Mouse (Mus musculus) forebrain, embryonic 12.5 days (tissue): ENCODE measurements around the gene Hyal2. TPM values are rescaled to one million over a fixed set of nuclear protein-coding genes. Genes with fewer than 3 reads are reported as not detected.

Source experiments
- ATAC-seq: fragments of 200-750 bp; cut with Nextera tagmentation; 2 replicates; pipeline ENCODE4 v1.8.0; 2017; ENCODE audit warnings: moderate TSS enrichment; ENCODE audit not compliant: low FRiP score
- H3K27ac ChIP-seq: fragments of 300-500 bp; sonication (generic); 2 replicates; pipeline ENCODE4 v1.5.1; 2016; ENCODE audit warnings: mild to moderate bottlenecking
- H3K27me3 ChIP-seq: fragments of 300-500 bp; sonication (generic); 2 replicates; pipeline ENCODE4 v1.6.1; 2016; ENCODE audit warnings: mild to moderate bottlenecking
- H3K36me3 ChIP-seq: fragments of 300-500 bp; sonication (generic); replicated peaks from 2 replicates; pipeline ENCODE4 v1.6.1; 2016; ENCODE audit warnings: mild to moderate bottlenecking
- H3K4me1 ChIP-seq: fragments of 300-500 bp; sonication (generic); 2 replicates; pipeline ENCODE4 v1.6.1; 2016
- H3K4me2 ChIP-seq: fragments of 300-500 bp; sonication (generic); 2 replicates; pipeline ENCODE4 v1.6.1; 2016; ENCODE audit warnings: mild to moderate bottlenecking, moderate library complexity
- H3K4me3 ChIP-seq: fragments of 300-500 bp; sonication (generic); replicated peaks from 2 replicates; pipeline ENCODE4 v1.5.1; 2016; ENCODE audit warnings: mild to moderate bottlenecking
- H3K9ac ChIP-seq: fragments of 300-500 bp; sonication (generic); 2 replicates; pipeline ENCODE4 v1.6.1; 2016; ENCODE audit warnings: mild to moderate bottlenecking
- H3K9me3 ChIP-seq: fragments of 300-500 bp; sonication (generic); 2 replicates; pipeline ENCODE4 v1.6.1; 2016
- WGBS: fragments of 180-500 bp; shearing (Covaris S2); methylation state at CpG from one replicate; pipeline ENCODE4 v1.1.7; 2016; 5-methylcytosine and 5-hydroxymethylcytosine counted together
- polyA plus RNA-seq: library from polyadenylated mRNA; unstranded; fragments of >200 nt; fragmentation: Nextera tagmentation; extraction: Ambion mirVana; gene quantifications from 2 replicates; pipeline ENCODE4 v1.2.1, GENCODE M21; 2016

Hyal2 gene
- polyA plus RNA-seq, 1 experiment from 2014 or later, result 108 TPM

- no peaks in the 10 kb centered on the region for H3K36me3 ChIP-seq
- H3K4me3 ChIP-seq, result no peak overlapping the region
- peaks cover 21% of the 10 kb centered on the region for H3K4me1 ChIP-seq
- H3K27ac ChIP-seq, result no peak overlapping the region
- no peaks in the 10 kb centered on the region for H3K9me3 ChIP-seq
- ATAC-seq, result no peak
- peaks cover 8% of the 10 kb centered on the region; the same call in 1 of the 2 replicates for H3K27me3 ChIP-seq
- H3K9ac ChIP-seq, result no peak overlapping the region
- H3K4me2 ChIP-seq, result no peak overlapping the region
- WGBS, result 84% methylated on average over 12 of the region's 12 CpGs
Measured at GRCm38 (mm10) chr9:107600745-107601144, 33.0 kb downstream of the Hyal2 start.

- peaks cover 8% of the 10 kb centered on the region; the same call in 1 of the 2 replicates for H3K27me3 ChIP-seq
- H3K9ac ChIP-seq, result no peak overlapping the region
- peaks cover 21% of the 10 kb centered on the region for H3K4me1 ChIP-seq
- H3K36me3 ChIP-seq, result no peaks in the 10 kb centered on the region
- 91% methylated on average over 11 of the region's 11 CpGs for WGBS
- H3K27ac ChIP-seq, result no peak overlapping the region
- no peak overlapping the region for H3K4me2 ChIP-seq
- H3K4me3 ChIP-seq, result no peak overlapping the region
- no peaks in the 10 kb centered on the region for H3K9me3 ChIP-seq
- ATAC-seq, result no peak
Measured at GRCm38 (mm10) chr9:107601275-107601674, 33.5 kb downstream of the Hyal2 start.

DNA sequence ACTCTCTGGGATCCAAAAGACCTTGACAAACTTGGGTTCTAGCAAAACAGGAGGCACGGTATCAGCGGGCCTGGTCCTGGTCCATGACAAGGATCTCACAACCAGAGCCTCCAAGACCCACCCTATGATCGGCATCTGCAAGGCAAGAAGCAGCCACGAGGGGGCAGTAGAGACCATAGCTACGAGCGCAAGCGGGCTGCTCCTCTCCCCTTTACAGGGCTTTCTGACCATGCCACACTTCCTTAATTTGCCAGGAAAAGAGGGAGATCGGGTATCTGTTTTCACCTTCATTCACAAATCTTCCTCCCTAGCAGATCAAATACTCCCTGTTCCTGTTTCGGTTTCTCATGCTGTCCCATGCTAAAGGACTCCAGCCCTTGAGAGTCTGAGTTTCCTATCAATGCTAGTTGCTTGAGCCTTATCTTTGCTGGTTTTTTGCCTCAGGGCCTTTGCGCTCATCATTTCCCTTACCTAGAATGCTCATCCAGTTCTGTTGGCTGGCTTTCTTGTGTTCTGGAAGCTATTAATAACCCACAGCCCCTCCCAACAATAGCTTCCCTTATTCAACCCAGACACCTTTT, 34.4 kb downstream of the Hyal2 start:
- Histone ChIP-seq H3K27me3 (peaks cover 8% of the 10 kb centered on the region; the same call in 1 of the 2 replicates), H3K4me3 (no peak overlapping the region), H3K36me3 (no peaks in the 10 kb centered on the region), H3K9me3 (no peaks in the 10 kb centered on the region), H3K4me2 (no peak overlapping the region), H3K27ac (no peak overlapping the region), H3K4me1 (peaks cover 29% of the 10 kb centered on the region), H3K9ac (no peak overlapping the region)
- 13% methylated on average over 10 of the region's 10 CpGs for WGBS
- peak; percentile 74 for ATAC-seq

DNA sequence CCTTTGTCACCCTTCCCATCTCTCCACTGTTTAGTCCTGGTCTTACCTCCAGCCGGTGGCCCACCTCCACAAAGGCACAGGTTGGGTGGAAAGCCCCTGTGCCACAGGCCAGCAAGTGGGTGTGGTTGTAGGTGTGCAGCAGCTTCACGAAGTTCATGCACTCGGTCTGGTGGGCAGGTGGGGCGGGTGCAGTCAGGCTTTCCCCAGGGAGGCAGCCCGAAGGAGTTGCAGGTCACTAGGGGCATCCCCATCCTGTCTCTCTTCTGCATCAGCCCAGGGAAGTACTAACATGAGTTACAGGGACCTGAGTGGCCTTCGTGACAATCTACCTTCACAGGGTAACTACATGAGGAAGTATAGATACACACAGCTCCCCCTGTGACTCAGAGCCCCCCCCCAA, 35.5 kb downstream of the Hyal2 start:
- no peak for ATAC-seq
- Histone ChIP-seq H3K27me3 (peaks cover 8% of the 10 kb centered on the region; the same call in 1 of the 2 replicates), H3K27ac (no peak overlapping the region), H3K36me3 (no peaks in the 10 kb centered on the region), H3K4me3 (no peak overlapping the region), H3K9me3 (no peaks in the 10 kb centered on the region), H3K4me2 (no peak overlapping the region), H3K9ac (no peak overlapping the region), H3K4me1 (peaks cover 38% of the 10 kb centered on the region)
- 80% methylated on average over 6 of the region's 6 CpGs for WGBS

DNA sequence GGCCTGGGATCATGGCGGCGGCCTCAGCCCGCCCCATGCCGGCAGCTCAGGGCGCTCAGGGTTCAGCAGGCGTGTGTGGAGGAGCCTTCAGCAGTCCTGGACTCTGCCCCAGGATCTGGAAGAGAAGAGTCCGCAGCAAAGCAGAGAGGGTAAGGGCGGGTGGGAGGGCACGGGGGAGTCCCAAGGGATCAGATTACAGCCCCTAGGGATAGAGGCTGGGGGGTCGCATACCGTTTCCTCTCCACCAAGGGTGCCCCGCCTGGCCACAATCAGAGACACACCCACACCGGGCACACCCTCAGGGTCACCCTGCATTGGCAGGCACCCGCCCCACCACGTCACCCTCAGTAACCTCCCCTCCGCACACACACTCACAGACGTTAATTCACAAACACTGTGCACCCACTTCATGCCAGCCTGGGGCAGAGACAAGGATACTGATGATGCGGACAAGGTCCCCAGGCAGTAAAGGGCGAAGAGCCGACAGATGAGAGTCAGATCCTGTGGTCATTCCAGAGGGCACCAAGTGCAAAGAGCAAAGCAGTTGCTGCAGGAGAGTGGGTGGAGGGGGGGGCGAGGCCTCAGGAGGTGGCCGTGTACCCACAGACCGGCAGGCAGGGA, 37.4 kb downstream of the Hyal2 start:
- H3K36me3 ChIP-seq, result no peaks in the 10 kb centered on the region
- peak overlapping the region; percentile 15; the same call in 1 of the 2 replicates for H3K4me2 ChIP-seq
- H3K27me3 ChIP-seq, result peaks cover 3% of the 10 kb centered on the region; the same call in 1 of the 2 replicates
- ATAC-seq, result no peak
- peaks cover 53% of the 10 kb centered on the region for H3K4me1 ChIP-seq
- 0 out of 2 replicates have a peak overlapping the region, but pooled peaks have one; percentile 21 for H3K9ac ChIP-seq
- no peak overlapping the region for H3K4me3 ChIP-seq
- no peaks in the 10 kb centered on the region for H3K9me3 ChIP-seq
- H3K27ac ChIP-seq, result 0 out of 2 replicates have a peak overlapping the region, but pooled peaks have one; percentile 1
- WGBS, result 41% methylated on average over 23 of the region's 23 CpGs

DNA sequence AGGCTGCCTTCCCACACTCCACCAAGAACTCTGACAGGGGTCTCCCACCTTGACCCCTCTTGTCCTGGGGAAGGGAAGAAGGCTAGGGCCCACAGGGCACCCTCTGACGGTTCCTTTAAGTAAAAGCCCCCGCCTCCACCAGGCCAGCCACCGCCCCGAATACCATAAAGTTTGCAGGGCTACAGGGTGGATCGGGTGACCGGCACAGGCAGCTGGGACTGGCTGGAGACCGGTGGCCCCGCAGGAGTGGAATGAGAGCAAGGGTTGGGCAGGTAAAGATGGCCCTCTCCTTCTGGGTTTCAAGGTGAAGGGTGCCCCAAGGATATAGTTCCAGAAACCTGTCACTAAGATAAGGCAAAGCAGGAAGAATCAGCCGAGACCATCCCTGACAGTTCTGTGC, 38.8 kb downstream of the Hyal2 start:
- Histone ChIP-seq H3K9ac (peak overlapping the region; percentile 25; the same call in 1 of the 2 replicates), H3K4me3 (no peak overlapping the region), H3K27ac (no peak overlapping the region), H3K4me2 (no peak overlapping the region), H3K4me1 (peaks cover 58% of the 10 kb centered on the region), H3K9me3 (no peaks in the 10 kb centered on the region), H3K36me3 (no peaks in the 10 kb centered on the region), H3K27me3 (no peaks in the 10 kb centered on the region; the same call in 1 of the 2 replicates)
- 21% methylated on average over 9 of the region's 9 CpGs for WGBS
- no peak for ATAC-seq

- no peak overlapping the region for H3K27ac ChIP-seq
- peaks cover 63% of the 10 kb centered on the region for H3K4me1 ChIP-seq
- 75% methylated on average over 2 of the region's 2 CpGs for WGBS
- H3K9me3 ChIP-seq, result no peaks in the 10 kb centered on the region
- ATAC-seq, result no peak
- no peak overlapping the region for H3K4me3 ChIP-seq
- H3K4me2 ChIP-seq, result no peak overlapping the region
- H3K27me3 ChIP-seq, result no peaks in the 10 kb centered on the region; the same call in 1 of the 2 replicates
- no peaks in the 10 kb centered on the region for H3K36me3 ChIP-seq
- 0 out of 2 replicates have a peak overlapping the region, but pooled peaks have one; percentile 25 for H3K9ac ChIP-seq
Measured at GRCm38 (mm10) chr9:107607036-107607435, 39.3 kb downstream of the Hyal2 start.

GRCm38 (mm10) chr9:107607653-107608245, 40.0 kb downstream of the Hyal2 start:
- no peak overlapping the region for H3K9ac ChIP-seq
- ATAC-seq, result no peak
- peaks cover 62% of the 10 kb centered on the region for H3K4me1 ChIP-seq
- H3K27ac ChIP-seq, result no peak overlapping the region
- no peaks in the 10 kb centered on the region for H3K36me3 ChIP-seq
- H3K9me3 ChIP-seq, result no peaks in the 10 kb centered on the region
- no peak overlapping the region for H3K4me2 ChIP-seq
- no peak overlapping the region for H3K4me3 ChIP-seq
- H3K27me3 ChIP-seq, result no peaks in the 10 kb centered on the region; the same call in 1 of the 2 replicates
- 59% methylated on average over 9 of the region's 9 CpGs for WGBS

DNA sequence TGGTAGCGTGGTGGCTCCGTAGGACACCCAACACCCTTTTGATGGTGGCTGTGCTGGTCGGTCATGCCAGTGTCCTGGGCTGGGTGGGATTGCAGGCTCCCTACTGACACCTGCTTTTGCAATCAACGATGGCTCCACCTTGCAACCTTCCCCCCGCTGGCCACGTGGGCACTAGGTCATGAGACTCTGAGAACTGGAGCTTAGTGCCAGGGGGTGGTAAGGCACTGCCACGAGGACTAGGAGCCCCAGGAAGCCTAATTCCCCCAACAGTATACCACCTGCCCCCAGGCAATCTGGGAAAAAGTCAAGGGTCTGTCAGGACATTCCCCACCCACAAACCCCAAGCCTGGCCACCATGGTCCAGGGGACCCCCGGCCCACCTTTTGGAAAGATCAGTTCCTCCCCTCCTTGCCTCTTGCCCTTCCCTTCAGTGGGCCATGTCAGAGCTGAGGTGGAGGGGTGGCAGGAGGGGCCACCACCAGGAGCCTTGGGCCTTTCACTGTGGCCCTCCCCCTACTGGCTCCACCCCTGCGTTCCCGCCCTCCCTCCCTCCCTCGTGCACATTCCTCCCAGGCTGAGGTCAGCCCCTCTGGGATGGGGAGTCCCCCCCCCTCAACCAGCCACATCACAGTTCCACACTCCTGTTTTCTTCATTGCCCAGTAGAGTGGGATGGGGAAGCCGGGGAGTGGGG, 41.1 kb downstream of the Hyal2 start, which contains the start of gene Sema3b:
Gene Sema3b, minus strand, starts transcription at position 489 of the 692 bp plus-strand sequence.
- no peaks in the 10 kb centered on the region; the same call in 1 of the 2 replicates for H3K27me3 ChIP-seq
- 44% methylated on average over 11 of the region's 12 CpGs for WGBS
- peaks cover 3% of the 10 kb centered on the region; the same call in 1 of the 2 replicates for H3K36me3 ChIP-seq
- H3K9ac ChIP-seq, result peak within 1 kb of the TSS; percentile 33; the same call in 1 of the 2 replicates
- H3K4me2 ChIP-seq, result peak within 1 kb of the TSS; percentile 22; the same call in 1 of the 2 replicates
- peaks cover 71% of the 10 kb centered on the region for H3K4me1 ChIP-seq
- no peaks in the 10 kb centered on the region for H3K9me3 ChIP-seq
- ATAC-seq, result no peak
- no peak within 1 kb of the TSS for H3K4me3 ChIP-seq
- peak within 1 kb of the TSS; percentile 46; the same call in 1 of the 2 replicates for H3K27ac ChIP-seq

- no peak for ATAC-seq
- Histone ChIP-seq H3K27ac (peak overlapping the region; percentile 46; the same call in 1 of the 2 replicates), H3K4me2 (no peak overlapping the region), H3K9me3 (no peaks in the 10 kb centered on the region), H3K4me3 (no peak overlapping the region), H3K9ac (peak overlapping the region; percentile 33; the same call in 1 of the 2 replicates), H3K27me3 (no peaks in the 10 kb centered on the region; the same call in 1 of the 2 replicates), H3K36me3 (peaks cover 9% of the 10 kb centered on the region), H3K4me1 (peaks cover 72% of the 10 kb centered on the region)
- 66% methylated on average over 4 of the region's 4 CpGs for WGBS
Measured at GRCm38 (mm10) chr9:107609433-107609830, 41.7 kb downstream of the Hyal2 start.

DNA sequence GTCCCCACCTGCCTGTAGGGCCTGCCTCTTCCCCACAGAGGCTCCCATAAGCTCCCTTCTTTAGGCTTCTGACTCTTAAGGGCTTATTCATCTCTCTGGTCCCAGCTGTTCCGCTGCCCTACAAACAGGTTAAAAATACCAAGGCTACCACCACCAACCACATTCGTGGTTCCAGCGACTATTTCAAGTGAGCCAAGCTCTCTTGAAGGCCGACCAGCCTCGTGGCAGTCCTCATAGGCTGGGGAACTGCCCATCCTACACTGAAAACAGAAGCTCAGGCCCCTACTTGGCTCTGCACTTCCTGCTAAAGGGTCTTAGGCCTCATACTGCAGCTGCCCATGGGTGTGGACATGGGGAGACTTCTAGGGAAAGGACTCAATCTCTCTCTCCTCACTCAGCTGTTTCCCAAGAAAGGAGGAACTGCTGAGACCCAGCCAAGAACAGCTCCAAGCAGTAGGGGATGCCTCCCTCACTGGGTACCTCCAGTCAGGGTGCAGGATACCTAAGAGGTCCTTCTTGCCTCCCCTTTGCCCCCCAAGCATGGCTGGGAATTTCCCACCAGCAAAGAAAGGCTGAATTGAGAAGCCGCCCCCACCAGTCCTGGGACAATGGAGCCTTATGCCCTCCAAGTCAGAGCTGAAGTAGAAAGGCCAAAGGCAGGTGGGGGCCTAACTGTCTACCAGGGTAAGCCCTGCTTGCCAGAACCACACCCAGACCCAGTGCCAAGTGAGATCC, 43.9 kb downstream of the Hyal2 start:
- Histone ChIP-seq H3K4me2 (peak overlapping the region; percentile 61), H3K4me1 (peaks cover 69% of the 10 kb centered on the region), H3K4me3 (peak overlapping the region; percentile 36), H3K9me3 (no peaks in the 10 kb centered on the region), H3K36me3 (peaks cover 31% of the 10 kb centered on the region), H3K27ac (peak overlapping the region; percentile 99), H3K27me3 (no peaks in the 10 kb centered on the region; the same call in 1 of the 2 replicates), H3K9ac (peak overlapping the region; percentile 71)
- ATAC-seq, result no peak; the same call in 1 of the 2 replicates
- WGBS, result 69% methylated on average over 6 of the region's 6 CpGs
